Mouse (Mus musculus) T-cell, adult 2 months (primary cell): ENCODE measurements around the gene Kat7.
A peak's percentile ranks its signal among the peaks of the same experiment; 100 is the strongest.

Experiments
- DNase-seq: peaks from one replicate; pipeline ENCODE4 v3.0.0; 2022; ENCODE audit warnings: low spot score

Kat7 gene

DNA sequence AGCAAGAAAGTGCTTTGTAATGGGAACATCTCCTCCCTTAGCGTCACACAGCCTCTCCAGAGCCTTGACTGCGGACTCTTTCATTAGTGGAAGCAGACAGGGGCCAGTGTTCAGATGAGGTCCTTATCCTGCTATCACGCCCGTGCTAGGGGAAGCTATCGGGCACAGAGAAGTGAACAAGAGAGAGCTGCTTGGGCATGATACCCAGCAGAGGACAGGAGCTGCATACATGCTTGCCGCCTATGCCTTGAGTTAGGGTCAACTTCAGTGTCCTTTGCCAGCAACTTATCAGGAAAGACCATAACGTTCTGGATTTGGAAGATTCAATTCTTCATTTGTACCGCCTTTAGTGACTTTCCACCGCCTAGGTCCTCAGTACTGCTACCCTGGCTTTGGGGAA is 23.8 kb upstream of the Kat7 start:
- no peak for DNase-seq

DNA sequence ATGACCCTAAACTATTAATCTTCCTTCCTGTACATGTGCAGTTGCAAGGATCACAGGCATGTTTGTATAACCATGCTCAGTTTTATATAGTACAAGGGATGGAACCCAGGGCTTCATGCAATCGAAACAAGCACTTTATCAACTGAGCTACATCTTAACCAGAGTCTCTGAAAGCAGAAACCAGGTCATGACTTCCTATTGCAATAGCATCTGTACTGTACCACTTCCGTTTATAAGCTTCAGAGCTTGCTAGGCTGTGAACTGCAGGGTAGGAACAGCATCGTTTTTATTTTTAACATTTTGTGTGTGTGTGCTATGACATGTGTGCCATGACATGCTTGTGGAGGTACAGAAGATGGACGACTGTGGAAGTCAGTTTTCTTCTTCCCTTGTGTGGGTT is 23.2 kb upstream of the Kat7 start:
- DNase-seq: peak; percentile 44

DNA sequence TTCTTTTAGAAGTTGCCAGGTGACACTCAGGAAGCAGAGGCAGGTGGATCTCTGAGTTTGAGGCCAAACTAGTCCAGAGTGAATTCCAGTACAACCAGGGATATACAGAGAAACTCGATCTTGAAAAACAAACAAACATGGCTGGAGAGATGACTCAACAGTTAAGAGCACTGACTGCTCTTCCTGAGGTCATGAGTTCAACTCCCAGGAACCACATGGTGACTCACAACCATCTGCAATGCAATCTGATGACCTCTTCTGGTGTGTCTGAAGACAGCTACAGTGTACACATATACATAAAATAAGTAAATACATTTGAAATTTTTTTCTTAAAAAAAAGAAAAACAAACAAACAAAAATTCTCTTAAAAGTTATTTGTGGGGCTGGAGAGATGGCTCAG is 20.6 kb upstream of the Kat7 start:
- DNase-seq: no peak

DNA sequence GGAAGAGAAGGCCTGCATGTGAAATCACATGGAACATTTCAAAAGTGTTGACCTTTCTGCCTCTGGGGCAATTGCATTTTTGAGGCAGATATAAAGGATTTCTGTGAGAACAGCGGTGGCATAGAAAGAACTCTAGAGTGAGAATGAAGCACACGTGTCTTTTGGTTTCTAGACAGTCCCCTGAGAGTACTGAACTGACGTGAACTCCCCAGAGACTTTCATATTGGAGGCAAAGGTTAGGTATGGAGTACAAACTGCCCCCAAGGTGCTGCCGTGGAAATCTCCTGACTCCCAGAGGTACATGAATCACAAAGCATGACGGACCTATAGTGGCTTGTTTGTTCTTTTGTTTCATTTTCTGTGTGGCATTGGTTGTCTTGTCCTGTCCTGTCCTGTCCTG is 18.6 kb upstream of the Kat7 start:
- DNase-seq: no peak

DNA sequence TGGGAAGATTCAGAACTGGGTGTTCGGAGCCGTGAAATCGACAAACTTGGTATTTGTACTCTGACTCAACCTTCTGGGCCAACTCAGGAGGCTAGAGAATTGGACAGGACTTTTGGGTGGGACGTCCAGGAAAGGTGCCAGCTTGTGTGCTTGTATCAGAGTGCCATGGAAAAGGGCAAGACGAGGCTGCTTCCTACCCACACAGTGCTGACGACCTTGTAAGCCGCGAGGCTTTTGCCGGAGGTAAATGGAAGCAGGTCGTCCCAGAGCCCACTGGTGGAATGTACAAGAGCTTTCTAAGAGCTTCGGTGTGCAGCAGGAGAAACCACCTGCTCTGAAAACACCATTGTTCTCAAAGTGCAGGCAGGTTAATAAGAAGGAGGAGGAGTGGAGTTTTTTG is 16.2 kb upstream of the Kat7 start:
- DNase-seq: no peak

DNA sequence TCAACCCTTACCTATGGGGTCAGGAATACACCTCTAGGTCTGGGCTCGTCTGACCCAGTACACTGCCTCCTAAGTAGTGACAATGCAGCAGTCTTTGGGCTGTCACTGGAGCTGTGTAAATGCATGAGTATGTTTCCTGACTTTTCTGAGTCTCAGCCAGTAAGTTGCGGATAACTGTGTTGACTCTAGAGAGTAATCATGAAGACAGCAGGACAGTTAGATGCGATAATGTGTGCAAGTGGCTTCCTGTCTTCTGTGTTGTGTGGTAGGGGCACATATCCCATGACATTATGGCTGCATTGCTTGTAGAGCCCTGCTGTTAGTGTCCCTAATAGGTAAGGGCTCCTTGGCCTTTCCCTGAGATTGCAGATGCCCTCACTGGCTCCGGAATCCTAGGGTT is 15.8 kb upstream of the Kat7 start:
- DNase-seq: no peak

DNA sequence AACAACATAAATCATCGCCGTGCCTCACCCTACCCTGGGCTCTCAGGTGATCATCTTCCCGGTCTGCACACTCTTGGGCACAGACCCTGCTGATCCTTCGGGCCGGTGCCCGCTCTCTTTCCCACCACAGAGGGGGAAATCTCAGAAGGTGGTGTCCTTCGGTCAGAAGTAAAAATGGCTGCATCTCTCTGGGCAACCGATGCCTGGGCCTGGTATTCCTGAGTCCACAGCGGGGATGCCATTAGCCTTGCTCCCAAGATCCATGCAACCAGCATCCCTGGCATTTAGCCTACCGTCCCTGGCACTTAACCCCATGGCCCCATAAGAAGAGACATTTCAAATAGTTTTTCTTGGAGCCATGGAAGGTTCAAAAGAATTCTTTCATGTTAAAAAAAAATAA is 14.1 kb upstream of the Kat7 start:
- DNase-seq: no peak

DNA sequence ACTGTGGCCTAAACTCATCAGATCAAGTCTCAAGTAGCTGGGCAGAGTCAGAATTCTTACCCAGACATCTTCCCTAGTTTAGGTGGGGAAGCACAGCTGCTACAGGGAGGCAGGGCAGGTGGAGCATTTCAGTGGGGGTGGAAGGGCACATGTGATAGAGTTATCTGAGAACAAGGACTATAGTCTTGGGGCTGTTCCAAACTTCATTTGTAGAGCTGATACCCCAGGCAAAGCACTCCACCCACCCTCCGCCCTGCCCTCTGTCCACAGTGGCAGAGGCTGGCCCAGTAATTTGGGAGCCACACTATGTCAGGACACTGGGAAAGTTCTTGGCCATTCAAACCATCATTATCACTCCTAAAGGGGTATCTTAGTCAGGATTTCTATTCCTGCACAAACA is 10.0 kb upstream of the Kat7 start:
- no peak for DNase-seq

DNA sequence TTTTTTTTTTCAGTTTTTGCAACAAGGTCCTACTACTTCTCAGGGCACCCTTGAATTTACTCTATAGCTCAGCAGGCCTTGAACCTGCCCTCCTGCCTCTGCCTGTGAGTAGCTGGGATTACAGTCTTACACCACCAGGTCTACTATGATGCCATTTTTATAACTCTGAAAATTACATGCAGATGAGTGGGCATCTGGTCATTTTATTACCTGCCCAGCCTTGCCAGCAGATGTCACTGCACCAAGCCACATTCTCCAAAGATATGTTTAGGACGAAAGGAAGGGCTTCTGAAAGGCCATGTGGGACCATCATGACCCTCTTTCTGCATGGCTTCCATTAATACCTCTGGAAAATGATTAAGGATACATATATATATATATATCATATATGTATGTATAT is 9.5 kb upstream of the Kat7 start:
- no peak for DNase-seq

DNA sequence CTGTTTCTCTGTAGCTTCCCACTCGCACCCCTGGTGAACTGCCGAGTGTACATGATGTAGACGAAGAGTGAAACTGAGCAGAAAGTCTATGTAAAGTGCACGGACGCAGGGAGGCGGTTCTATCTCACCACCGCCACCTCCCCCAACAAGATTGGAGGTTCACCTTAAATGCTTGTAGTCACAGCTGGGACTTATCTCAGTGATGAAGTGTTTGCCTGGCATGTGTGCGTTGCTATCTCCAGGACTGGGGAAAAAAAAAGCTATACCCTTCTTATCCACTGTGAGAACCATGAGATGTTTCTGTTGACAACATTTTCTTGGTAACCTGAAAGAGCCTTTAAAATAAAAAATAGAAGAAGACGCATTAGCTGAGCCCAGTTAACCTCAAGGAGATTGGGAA is 8.1 kb upstream of the Kat7 start:
- DNase-seq: no peak

DNA sequence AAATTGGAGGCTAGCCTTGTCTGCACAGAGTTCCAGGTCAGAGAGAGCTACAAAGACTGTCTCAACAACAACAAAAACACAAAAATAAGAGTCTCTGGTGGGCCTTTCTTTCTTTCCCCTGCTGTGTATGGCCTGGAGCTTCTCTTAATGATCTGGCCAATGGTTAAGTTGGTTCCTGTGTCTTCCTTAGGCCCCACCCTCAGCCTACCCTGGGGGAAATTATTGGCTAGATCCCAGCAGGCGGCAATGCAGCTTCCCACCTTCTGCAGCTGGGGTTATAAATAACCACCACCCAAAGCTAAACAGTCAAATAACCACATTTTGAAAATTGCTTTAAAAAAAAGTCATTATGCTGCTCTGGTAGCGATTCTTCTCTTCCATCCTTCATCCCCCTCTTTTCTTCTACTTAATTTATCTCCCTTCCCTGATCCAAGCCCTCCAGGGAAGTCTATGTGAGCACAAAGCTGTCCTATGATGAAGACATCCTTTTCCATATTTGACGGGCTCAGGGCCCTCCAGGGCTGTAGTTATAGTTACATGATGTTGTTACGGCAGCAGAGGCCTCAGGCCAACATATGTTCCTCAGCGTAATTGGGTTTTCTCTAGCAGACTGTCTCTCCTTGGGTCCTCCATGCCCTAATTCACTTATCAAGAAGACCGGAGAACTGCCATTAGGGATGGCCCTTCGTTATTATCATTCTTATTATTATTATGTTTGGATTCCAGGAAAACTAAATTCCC is 5.3 kb upstream of the Kat7 start:
- DNase-seq: no peak

DNA sequence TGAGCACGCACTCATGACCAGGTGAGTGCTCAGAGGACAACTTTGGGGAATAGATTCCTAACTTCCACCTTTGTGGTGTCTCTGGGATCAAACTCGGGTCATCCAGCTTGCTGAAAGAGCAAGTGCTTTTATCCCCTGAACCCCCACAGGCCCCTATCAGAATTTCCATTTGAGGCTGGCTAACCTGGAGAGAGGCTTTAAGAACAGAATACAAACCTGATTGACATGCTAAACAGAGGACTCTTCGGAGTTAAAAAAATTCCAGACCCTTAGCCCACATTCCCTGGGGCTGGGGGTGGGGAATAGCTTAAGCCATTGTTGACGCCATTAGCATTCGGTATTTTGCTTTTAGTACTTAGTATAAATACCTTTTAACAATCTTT is 1.4 kb upstream of the Kat7 start:
- DNase-seq: no peak

DNA sequence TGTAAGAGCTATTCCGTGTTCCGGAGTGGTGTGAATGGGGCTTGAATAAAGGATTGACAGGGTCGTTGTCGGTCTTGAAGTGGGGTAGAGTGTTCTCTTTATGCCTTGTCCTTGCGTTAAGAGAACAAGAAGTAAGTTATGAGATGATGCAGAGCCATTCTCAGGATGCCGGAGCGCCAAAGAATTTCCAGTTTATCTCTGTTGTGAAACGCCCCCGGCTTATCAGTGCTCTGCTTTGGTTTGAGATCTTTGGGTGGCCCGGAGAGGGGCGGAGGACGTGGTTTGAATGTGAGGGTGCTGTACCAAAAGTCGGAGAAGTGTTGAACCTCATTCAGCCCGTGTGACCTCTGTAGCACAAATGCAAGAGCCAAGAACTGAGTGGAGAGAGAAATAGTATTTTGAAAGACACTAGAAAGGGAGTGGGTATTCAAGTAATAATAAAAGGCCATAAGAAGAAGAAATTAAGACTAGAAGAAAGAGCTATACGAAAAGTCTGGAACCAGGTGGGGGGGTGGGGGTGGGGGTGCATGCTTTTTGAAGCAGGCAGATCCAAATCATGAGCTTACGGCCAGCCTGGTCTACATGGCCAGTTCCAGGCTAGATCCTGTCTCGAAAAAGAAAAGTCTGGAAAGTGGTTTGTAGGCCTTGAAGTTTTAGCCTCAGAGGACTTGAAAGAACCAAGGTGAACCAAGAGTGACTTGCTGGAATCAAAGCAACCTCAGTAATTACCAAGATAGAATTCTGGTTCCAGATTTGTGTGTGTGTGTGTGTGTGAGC is 790 bp upstream of the Kat7 start:
- no peak for DNase-seq

DNA sequence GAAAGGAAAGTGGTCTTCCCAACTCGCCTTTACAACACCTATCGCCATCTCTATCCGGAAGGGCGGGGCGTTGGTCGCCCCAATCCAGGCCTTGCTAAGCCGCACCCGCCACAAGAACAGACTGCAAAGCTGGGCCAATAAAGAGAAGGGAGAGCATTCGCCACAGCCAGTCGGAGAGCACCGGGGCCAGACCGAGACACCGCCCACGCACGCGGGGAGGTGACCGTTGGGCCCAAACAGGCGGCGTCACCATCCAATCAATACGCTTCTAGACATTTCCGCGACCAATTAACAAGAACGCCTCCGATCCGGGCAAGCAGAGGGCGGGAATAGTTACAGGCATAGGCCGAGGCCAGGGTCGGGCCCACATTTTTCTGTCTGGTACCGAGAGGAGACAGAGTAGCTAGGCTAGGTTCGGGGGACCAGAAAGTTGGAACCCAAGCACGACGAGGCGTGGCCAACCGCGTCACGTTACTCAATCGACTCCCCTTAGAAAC is 488 bp downstream of the Kat7 start:
- DNase-seq: peak; percentile 97

DNA sequence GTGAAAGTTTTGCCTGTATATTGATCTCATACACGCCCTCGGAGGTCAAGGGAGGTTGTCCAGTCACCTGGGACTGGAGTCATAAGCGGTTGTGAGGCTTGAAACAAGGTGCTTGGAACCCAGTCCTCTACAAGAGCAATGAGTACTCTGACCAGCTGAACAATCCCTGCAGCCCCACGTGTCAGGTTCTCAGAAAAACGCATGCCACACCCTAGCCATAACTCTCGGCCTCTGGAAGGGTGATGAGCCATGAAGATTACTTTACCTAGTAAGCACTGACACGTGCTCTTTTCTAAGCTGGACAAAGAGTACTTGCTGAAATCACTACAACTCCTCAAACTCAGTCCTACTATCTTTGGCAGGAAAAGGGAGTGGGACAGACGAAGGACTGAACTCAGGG is 2.5 kb downstream of the Kat7 start:
- no peak for DNase-seq

DNA sequence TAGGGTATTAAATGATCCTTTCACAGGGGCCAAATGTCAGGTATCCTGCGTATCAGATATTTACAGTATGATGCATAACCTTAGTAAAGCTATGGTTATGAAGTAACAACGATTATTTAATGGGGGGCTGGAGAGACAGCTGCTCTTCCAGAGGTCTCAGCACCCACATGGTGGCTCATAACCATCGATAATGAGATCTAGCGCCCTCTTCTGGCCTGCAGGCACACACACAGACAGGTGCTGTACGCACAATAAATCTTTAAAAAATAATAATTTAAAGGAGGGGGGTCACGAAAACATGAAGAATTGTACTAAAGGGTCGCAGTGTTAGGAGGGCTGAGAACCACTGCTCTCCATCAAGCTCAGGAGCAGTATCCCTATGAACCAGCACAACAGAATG is 4.4 kb downstream of the Kat7 start:
- DNase-seq: no peak

DNA sequence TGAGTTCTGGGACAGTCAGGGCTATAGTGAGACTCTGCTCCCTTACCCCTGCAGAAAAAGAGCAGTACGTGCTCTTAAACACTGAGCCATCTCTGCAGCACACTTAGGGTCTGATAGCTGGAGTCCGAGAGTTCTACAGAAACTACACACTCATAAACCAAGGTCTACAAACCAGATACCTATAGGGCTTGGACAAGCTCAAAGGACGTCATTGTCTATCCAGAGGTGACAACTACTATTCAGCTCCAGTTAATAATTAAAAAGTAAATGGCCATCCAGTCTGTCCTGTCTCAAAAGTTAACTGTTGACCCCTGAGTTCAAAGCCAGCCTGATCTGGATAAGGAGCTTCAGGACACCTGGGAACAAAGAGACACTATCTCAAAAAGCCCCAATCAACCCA is 8.3 kb downstream of the Kat7 start:
- no peak for DNase-seq

DNA sequence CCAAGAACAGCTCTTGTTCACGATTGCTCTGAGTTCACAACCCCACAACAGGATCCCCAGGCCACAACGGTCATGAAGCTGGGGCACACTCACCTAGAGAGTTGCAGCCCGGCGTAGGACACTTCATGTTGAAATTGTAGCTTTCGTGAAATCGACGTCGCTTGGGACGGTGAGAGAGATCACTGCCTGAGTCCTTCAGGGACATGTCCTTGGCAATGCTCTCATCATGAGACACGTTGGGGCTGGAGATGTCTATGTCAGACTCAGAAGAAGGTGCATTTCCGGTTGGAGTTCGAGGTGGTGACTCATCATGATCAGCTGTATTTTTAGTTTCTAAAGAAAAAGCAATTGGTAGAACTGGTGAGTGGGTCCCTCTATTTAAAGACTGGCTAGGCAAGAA is 10.2 kb downstream of the Kat7 start:
- DNase-seq: no peak

DNA sequence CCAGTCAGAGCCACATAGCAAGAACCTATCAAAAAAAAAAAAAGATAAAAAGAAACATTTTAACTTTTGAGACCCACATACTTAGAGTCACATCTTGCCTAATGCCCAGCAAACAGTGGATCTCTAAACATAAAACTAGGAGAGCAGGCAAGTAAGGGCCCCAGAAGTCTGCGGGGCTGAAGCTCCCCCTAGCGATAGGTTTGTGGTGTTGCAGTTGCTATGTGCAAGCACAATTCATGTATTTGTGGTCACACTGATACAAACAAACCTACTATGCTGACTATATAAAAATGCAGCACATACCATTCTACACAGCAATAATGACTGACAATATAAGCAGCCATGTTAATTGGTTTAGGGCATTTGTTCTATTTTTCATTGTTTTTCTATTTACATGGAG is 11.9 kb downstream of the Kat7 start:
- DNase-seq: peak; percentile 42

DNA sequence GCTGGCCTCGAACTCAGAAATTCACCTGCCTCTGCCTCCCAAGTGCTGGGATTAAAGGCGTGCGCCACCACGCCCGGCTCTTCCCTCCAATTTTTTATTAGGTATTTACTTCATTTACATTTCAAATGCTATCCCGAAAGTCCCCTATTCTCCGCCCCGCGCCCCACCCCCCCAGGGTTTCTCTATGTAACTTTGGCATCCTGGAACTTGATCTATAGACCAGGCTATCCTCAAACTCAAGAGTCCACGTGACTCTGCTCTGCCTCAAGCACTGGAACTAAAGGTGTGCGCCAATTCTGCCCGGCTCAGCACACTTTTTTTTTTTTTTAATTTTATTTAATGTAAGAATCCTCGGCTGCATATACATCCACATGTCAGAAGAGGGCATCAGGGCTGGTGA is 14.3 kb downstream of the Kat7 start:
- no peak for DNase-seq

DNA sequence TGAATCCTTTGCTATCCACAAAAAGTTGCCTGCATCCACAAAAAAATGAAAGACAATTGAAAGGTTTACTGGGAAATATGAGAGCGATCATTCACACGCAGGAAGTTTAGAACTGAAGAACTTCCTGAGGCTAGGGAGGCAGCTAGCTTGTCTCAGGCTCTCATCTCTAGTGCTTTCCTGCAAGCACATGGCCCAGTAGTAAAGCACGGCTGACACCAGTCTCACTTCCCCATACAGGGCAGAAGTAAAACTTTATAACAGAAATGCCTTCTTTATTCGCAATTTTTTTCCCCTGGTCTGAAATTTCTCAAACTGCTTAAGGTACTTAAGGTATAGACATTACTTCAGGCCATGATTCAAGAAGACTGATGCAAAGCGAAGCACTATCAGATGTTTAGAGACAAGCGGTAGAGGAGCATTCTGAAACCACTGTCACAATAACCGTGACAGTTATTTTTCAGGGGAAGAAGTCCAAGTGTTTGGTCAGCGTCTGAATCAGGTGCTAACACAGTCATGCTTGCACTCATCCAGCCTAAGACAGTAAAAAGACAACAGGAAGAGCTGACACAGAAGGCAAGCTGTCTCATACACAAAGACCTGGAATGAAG is 16.9 kb downstream of the Kat7 start:
- no peak for DNase-seq

DNA sequence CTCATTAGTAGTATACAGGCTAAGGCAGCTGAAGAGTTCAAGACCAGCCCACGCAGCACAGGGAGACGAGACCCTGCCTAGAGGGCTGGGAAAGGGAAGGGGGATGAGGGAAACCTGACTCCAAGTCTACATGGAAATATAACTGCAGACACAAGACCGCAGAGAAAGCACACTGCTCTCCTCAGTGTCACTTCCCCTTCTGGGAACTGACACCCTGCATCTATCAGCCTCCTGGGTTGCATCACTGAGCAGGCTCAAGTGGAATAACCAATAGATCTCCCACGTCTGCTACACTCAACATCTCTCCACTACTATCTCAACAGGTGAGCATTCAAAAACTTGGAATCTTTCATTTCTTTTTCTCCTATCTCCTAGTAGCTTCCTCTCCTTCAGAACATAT is 18.0 kb downstream of the Kat7 start:
- DNase-seq: no peak

DNA sequence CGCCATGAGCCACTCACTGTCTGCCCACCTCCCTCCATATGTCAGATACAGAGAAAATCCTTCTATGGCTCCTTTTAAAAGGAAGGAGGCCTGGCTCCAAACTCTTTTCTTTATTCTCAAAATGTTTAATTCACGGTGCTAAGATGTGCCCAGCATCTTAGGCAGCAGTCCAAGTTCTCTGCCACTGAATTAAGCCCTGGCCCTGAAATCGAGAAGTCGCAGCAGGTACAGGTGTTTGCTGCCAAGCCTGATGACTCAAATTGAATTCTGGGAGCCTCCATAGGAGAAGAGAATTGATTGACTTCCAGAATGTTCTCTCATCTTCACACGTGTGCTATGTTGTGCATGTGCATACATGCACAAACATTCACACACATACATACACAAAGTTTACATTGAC is 27.7 kb downstream of the Kat7 start:
- no peak for DNase-seq
